Mouse (Mus musculus): ENCODE data around the gene Tbc1d10c.

GRCm38 (mm10) chr19:4230415-4230814 is 39.3 kb upstream of the Tbc1d10c start:
- no peak for TF ChIP-seq EP300 (optimal IDR thresholded peaks at IDR 0.05)
- TF ChIP-seq CTCF (IDR thresholded peaks at IDR 0.05; ENCODE audit: low read depth), result no peak
